Mouse (Mus musculus) small intestine, adult 2 months (tissue): Measurements from ENCODE around the gene Itga6.

Experiments used
- CTCF ChIP-seq: fragments of 200-500 bp; IDR thresholded peaks from 2 replicates; pipeline ENCODE4 v1.5.1; 2012; ENCODE audit warnings: low read depth, mild to moderate bottlenecking, control low read depth, inconsistent platforms, low read length, moderate library complexity, mixed read lengths; ENCODE audit not compliant: insufficient replicate concordance, insufficient read length; ENCODE audit errors: extremely low read depth
- POLR2A ChIP-seq: fragments of 200-500 bp; IDR thresholded peaks from 2 replicates; pipeline ENCODE4 v1.6.1; 2012; ENCODE audit warnings: low read depth, mild to moderate bottlenecking, control low read depth, inconsistent platforms, low read length, moderate library complexity

DNA sequence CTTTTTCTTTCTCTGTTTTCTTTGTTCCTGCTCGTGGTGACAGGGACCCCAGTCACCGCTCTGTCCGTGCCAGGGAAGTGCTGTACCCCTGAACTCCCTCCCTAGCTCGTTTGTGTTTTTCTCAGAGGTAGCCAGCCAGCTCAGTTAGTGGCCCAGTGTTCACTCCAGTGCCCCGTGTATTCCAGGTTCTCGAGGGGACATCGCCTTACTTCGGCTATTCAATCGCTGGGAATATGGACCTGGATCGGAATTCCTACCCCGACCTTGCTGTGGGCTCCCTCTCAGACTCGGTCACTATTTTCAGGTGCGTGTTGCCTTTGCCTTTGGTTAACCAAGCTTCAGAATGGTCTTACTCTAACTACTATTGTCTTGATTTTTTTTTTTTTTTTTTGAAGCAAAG, 82.3 kb downstream of the Itga6 start:
- TF ChIP-seq CTCF (no peak), POLR2A (no peak)
